Mouse (Mus musculus) liver, embryonic 16.5 days (tissue): ENCODE measurements around the gene Nrxn3. TPM values are rescaled to one million over a fixed set of nuclear protein-coding genes. Genes with fewer than 3 reads are reported as not detected.

Experiments
- ATAC-seq: fragments of 200-750 bp; cut with Nextera tagmentation; 2 replicates; pipeline ENCODE4 v1.8.0; 2017; ENCODE audit warnings: low read depth, mild to moderate bottlenecking, moderate number of reproducible peaks, moderate library complexity
- H3K27ac ChIP-seq: fragments of 300-500 bp; sonication (generic); 2 replicates; pipeline ENCODE4 v1.5.1; 2014; ENCODE audit warnings: mild to moderate bottlenecking, low read length
- H3K27me3 ChIP-seq: fragments of 300-500 bp; sonication (generic); 2 replicates; pipeline ENCODE4 v1.6.1; 2014; ENCODE audit warnings: low read depth, low read length, mixed read lengths; ENCODE audit not compliant: control insufficient read depth, insufficient read depth
- H3K36me3 ChIP-seq: fragments of 300-500 bp; sonication (generic); 2 replicates; pipeline ENCODE4 v1.6.1; 2014; ENCODE audit warnings: mild to moderate bottlenecking; ENCODE audit not compliant: control insufficient read depth, insufficient read depth
- H3K4me1 ChIP-seq: fragments of 300-500 bp; sonication (generic); 2 replicates; pipeline ENCODE4 v1.6.1; 2014; ENCODE audit warnings: low read depth, low read length, mixed read lengths; ENCODE audit not compliant: control insufficient read depth
- H3K4me2 ChIP-seq: fragments of 300-500 bp; sonication (generic); 2 replicates; pipeline ENCODE4 v1.6.1; 2014; ENCODE audit warnings: low read depth, low read length, mixed read lengths
- H3K4me3 ChIP-seq: fragments of 300-500 bp; sonication (generic); 2 replicates; pipeline ENCODE4 v1.5.1; 2014; ENCODE audit warnings: low read depth, mild to moderate bottlenecking, low read length
- H3K9ac ChIP-seq: fragments of 300-500 bp; sonication (generic); 2 replicates; pipeline ENCODE4 v1.6.1; 2014; ENCODE audit warnings: low read depth, low read length
- H3K9me3 ChIP-seq: fragments of 300-500 bp; sonication (generic); replicated peaks from 2 replicates; pipeline ENCODE4 v1.6.1; 2016; ENCODE audit warnings: low read length; ENCODE audit not compliant: control insufficient read depth
- WGBS: fragments of 180-500 bp; shearing (Covaris S2); extraction: QIAGEN DNeasy Blood & Tissue Kit; methylation state at CpG from one replicate; pipeline ENCODE4 v1.1.7; 2014; ENCODE audit not compliant: insufficient replicate concordance; 5-methylcytosine and 5-hydroxymethylcytosine counted together
- polyA plus RNA-seq: library from polyadenylated mRNA; unstranded; fragments of >200 nt; fragmentation: Nextera tagmentation; extraction: Ambion mirVana; gene quantifications from 2 replicates; pipeline ENCODE4 v1.2.1, GENCODE M21; 2015

The Nrxn3 gene
- polyA plus RNA-seq, 1 experiment from 2014 or later, result 0.25 TPM

DNA sequence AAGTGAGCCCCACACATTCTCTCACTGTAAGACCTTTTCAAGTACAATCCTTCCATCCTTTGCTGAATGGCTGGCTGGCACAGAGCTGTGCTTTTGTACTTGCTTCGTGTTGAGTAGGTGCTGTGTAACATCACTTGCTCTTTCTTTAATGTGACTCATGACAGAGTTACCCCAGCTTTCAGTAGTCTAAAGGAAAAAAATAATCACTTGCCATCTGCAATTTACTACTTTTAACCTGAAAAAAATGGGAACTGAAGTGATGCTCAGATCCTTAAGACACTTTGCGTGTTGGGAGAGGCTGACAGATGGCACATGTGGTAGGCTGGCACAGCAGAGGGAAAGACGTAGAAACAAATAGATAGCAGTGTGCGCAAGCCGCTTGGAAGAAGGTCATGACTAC lies 987.8 kb downstream of the Nrxn3 start:
- Histone ChIP-seq H3K4me1 (no peaks in the 10 kb centered on the region), H3K4me3 (no peak overlapping the region)
- no peak for ATAC-seq

DNA sequence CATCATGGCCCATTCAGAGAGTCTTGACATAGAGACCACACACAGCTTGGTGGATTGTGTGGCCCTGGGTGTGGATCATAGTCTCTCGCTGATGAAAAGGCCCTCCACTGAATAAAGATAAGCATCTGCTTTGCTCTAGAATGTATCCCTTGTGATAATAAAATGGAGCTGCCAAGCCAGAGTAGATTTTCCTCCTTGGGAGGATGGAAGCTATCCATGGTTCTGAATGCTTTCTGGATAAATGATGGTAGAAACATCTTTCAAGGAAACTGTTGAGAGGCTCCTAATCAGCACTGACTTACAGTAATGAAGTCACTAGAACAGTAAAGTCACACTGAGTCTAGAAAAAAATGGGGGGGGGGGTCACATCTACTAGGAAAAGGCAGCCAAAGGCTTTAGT lies 989.1 kb downstream of the Nrxn3 start:
- Histone ChIP-seq H3K36me3 (no peaks in the 10 kb centered on the region), H3K4me3 (no peak overlapping the region), H3K9me3 (no peaks in the 10 kb centered on the region), H3K9ac (no peak overlapping the region), H3K4me2 (no peak overlapping the region), H3K27me3 (no peaks in the 10 kb centered on the region), H3K4me1 (no peaks in the 10 kb centered on the region), H3K27ac (no peak overlapping the region)
- 55% methylated on average over 1 of the region's 1 CpGs for WGBS
- no peak for ATAC-seq

More for the DNA sequence above, 987.8 kb downstream of the Nrxn3 start:
- no peak overlapping the region for H3K4me2 ChIP-seq
- no peaks in the 10 kb centered on the region for H3K36me3 ChIP-seq
- H3K9me3 ChIP-seq, result no peaks in the 10 kb centered on the region
- no peak overlapping the region for H3K27ac ChIP-seq
- 68% methylated on average over 5 of the region's 5 CpGs for WGBS
- H3K27me3 ChIP-seq, result no peaks in the 10 kb centered on the region
- H3K9ac ChIP-seq, result no peak overlapping the region

DNA sequence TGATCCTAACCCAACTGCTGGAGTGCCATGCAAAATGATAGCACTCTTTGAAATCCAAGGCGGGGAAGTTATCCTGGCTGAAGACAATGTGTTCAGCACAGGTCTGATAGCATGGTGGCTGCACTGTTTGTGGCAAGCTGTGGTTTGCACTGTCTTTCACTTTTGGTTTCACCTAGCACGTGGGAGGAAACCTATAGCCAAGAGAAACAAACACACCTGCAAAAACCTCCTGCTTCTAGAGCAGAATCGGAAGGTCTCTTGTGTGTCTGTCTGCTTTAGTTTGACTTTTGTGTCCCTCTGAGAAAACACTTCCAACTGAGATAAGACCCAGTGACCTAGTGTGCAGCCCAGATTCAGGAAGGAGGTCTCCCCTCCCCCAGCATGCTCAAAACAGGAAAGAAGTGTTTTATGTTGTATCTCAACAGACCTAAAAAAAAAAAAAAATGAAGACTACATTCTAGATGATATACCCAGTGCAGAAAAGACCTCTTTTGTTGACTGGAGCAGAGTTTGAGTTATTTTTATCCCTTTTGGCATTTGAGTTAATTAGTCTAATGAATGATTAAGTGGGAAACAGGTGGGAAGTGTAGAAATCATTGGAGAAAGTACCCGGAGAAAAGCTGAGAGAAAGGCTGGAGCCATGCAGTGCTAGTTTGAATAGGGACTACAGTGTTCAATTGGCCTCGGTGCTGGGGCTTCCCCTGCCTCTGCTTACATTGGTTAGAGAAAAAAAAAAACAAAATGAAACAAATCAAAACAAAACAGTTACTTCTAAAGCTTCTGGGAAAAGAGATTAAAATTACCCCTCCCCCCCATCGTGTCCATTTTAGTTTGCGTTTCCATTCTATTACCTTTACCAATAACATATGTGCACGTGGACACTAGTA lies 996.8 kb downstream of the Nrxn3 start:
- no peaks in the 10 kb centered on the region for H3K9me3 ChIP-seq
- no peaks in the 10 kb centered on the region for H3K27me3 ChIP-seq
- no peak overlapping the region for H3K9ac ChIP-seq
- WGBS, result 21% methylated on average over 8 of the region's 8 CpGs
- H3K4me3 ChIP-seq, result no peak overlapping the region
- no peak overlapping the region for H3K4me2 ChIP-seq
- no peaks in the 10 kb centered on the region; the same call in 1 of the 2 replicates for H3K4me1 ChIP-seq
- H3K36me3 ChIP-seq, result no peaks in the 10 kb centered on the region
- H3K27ac ChIP-seq, result no peak overlapping the region
- 0 out of 2 replicates have a peak, but pooled peaks have one; percentile 28 for ATAC-seq

DNA sequence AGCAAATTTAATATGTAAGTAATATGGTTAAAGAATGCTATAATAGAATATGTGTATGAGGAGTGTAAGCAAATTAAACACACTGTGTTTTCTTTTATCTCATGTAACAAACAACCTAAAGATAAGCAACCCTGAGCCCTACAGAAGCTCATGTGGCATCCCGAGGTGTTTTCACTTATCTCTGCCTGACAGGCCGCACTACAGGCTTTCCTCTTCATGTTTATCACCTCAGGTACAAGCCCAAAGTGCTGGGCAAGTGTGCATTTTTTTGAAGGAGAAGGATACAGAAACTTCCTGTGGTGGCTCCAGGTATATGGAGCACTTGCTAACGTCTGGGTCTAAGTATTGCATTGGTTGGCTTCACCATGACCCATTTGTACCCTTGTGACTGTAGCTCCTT lies 998.3 kb downstream of the Nrxn3 start:
- Histone ChIP-seq H3K4me1 (no peaks in the 10 kb centered on the region; the same call in 1 of the 2 replicates), H3K27me3 (no peaks in the 10 kb centered on the region), H3K27ac (peak overlapping the region; percentile 63), H3K9ac (no peak overlapping the region), H3K4me2 (peak overlapping the region; percentile 13), H3K4me3 (no peak overlapping the region), H3K9me3 (no peaks in the 10 kb centered on the region), H3K36me3 (no peaks in the 10 kb centered on the region)
- peak; percentile 95 for ATAC-seq
- WGBS, result 15% methylated on average over 3 of the region's 3 CpGs

DNA sequence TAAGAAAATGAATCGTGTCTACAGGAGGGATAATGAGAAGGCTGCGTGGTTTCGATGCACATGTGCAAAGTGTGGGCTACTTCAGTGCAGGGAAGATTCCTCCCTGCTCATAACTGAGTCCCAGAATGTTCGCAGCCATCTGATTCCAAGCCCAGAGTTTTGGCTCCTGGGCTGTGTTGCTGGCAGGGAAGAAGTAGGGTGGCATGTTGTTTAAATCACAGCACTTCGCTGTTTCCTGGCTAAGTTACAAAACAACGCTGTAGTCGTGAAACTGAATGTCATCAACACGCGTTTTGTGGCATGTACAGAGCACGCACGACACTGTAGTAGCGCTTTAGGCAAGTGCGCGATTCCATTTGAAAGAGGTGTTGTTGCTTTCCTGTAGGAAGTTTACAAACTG lies 999.8 kb downstream of the Nrxn3 start:
- WGBS, result 76% methylated on average over 14 of the region's 14 CpGs
- no peak overlapping the region for H3K4me3 ChIP-seq
- H3K36me3 ChIP-seq, result no peaks in the 10 kb centered on the region
- no peaks in the 10 kb centered on the region for H3K27me3 ChIP-seq
- H3K4me2 ChIP-seq, result no peak overlapping the region
- no peaks in the 10 kb centered on the region; the same call in 1 of the 2 replicates for H3K4me1 ChIP-seq
- no peak overlapping the region for H3K9ac ChIP-seq
- no peak for ATAC-seq
- no peak overlapping the region for H3K27ac ChIP-seq
- H3K9me3 ChIP-seq, result no peaks in the 10 kb centered on the region

DNA sequence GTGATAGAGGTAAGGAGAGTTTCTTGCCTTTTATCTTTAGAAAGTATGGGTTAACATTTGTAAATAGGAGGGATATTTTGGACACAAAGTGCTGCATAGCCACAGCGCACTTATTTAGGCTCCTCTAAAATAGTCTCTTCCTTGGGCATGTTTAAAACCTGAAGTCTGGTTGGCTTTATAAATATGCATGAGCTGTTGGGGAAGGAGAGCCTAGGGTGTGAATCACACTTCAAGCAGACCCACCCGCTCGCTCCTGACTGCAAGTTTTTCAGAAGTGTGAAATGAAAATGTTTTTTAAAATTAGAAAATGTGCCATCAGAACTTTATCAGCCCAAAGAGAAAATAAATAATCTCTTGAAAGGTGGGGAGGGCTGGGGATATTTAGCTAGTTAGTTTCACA lies 1001.4 kb downstream of the Nrxn3 start:
- 48% methylated on average over 3 of the region's 3 CpGs for WGBS
- H3K27me3 ChIP-seq, result no peaks in the 10 kb centered on the region
- H3K9ac ChIP-seq, result no peak overlapping the region
- H3K36me3 ChIP-seq, result no peaks in the 10 kb centered on the region
- ATAC-seq, result no peak
- H3K27ac ChIP-seq, result no peak overlapping the region
- H3K4me3 ChIP-seq, result no peak overlapping the region
- H3K4me2 ChIP-seq, result no peak overlapping the region
- no peaks in the 10 kb centered on the region for H3K9me3 ChIP-seq
- no peaks in the 10 kb centered on the region; the same call in 1 of the 2 replicates for H3K4me1 ChIP-seq

DNA sequence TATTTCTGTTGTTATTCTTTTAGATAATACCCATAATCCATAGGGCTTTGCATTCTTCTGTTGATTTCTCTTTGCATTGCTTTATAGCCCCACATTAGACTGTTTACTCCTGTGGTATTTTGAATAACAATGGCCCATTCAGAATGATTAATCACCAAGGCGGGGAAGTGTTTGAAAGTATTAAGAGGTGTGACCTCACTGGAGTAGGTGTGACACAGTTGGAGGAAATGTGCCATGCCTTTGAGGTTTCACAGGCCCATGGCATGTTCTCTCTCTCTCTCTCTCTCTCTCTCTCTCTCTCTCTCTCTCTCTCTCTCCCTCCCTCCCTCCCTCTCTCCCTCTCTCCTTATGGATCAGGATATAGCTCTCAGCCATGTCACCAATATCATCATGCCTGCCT lies 1019.6 kb downstream of the Nrxn3 start:
- H3K27ac ChIP-seq, result no peak overlapping the region
- WGBS, result 50% methylated on average over 1 of the region's 1 CpGs
- no peak overlapping the region for H3K4me2 ChIP-seq
- no peaks in the 10 kb centered on the region for H3K36me3 ChIP-seq
- no peak overlapping the region for H3K4me3 ChIP-seq
- no peaks in the 10 kb centered on the region for H3K27me3 ChIP-seq
- ATAC-seq, result no peak
- no peak overlapping the region for H3K9ac ChIP-seq
- H3K9me3 ChIP-seq, result no peaks in the 10 kb centered on the region
- no peaks in the 10 kb centered on the region for H3K4me1 ChIP-seq

DNA sequence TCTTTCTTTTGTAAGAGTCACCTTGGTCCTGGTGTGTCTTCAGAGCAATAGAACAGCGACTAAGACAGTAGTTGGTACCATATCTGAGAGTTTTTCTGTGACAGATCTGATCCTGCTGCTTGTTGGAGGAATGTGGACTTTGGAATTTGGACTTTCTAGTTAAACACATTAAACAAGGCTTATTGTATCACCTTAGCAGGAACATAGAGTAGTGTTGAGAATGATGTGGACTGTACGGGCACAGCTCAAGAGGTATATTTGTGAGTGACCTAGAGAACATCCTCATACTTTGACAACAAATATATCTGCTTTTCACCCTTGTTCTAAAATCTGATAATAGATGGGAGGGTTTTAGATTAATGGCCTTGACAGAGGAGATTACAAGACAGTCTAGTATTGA lies 1020.1 kb downstream of the Nrxn3 start:
- ATAC-seq, result no peak
- H3K4me3 ChIP-seq, result no peak overlapping the region
- H3K4me2 ChIP-seq, result no peak overlapping the region
- no peaks in the 10 kb centered on the region for H3K9me3 ChIP-seq
- H3K27me3 ChIP-seq, result no peaks in the 10 kb centered on the region
- H3K4me1 ChIP-seq, result no peaks in the 10 kb centered on the region
- 61% methylated on average over 2 of the region's 2 CpGs for WGBS
- no peak overlapping the region for H3K9ac ChIP-seq
- H3K36me3 ChIP-seq, result no peaks in the 10 kb centered on the region
- H3K27ac ChIP-seq, result no peak overlapping the region
